Mouse (Mus musculus): ENCODE measurements at regions not wholly inside any gene's neighbourhood (a gene's known extent, or its start where the extent isn't known, plus 50 kb on each side); places are given as distances from the start of the nearest gene placed in this dataset.

GRCm38 (mm10) chrX:12891468-12891867, 129.6 kb upstream of the Med14 start:
- 0 out of 2 replicates have a peak overlapping the region, but pooled peaks have one; percentile 6 for H3K27ac ChIP-seq (ENCODE audit: insufficient read depth, low read length)

GRCm38 (mm10) chrX:12889482-12889808, 127.6 kb upstream of the Med14 start:
- Histone ChIP-seq H3K4me3 (ENCODE audit: insufficient read depth, low read length) (no peak overlapping the region), H3K27ac (ENCODE audit: insufficient read depth, low read length) (no peak overlapping the region), H3K4me1 (ENCODE audit: control insufficient read depth, insufficient read depth, low read length) (no peaks in the 10 kb centered on the region)
- TF ChIP-seq CTCF (IDR thresholded peaks at IDR 0.05; ENCODE audit: borderline replicate concordance, insufficient read depth, low read length) (no peak), POLR2A (IDR thresholded peaks at IDR 0.05; ENCODE audit: low read depth, low read length) (no peak)

More at GRCm38 (mm10) chrX:12891468-12891867, 129.6 kb upstream of the Med14 start:
- Histone ChIP-seq H3K4me3 (ENCODE audit: insufficient read depth, low read length) (no peak overlapping the region), H3K4me1 (ENCODE audit: control insufficient read depth, insufficient read depth, low read length) (no peaks in the 10 kb centered on the region)
- TF ChIP-seq CTCF (IDR thresholded peaks at IDR 0.05; ENCODE audit: borderline replicate concordance, insufficient read depth, low read length) (no peak), POLR2A (IDR thresholded peaks at IDR 0.05; ENCODE audit: low read depth, low read length) (no peak)

DNA sequence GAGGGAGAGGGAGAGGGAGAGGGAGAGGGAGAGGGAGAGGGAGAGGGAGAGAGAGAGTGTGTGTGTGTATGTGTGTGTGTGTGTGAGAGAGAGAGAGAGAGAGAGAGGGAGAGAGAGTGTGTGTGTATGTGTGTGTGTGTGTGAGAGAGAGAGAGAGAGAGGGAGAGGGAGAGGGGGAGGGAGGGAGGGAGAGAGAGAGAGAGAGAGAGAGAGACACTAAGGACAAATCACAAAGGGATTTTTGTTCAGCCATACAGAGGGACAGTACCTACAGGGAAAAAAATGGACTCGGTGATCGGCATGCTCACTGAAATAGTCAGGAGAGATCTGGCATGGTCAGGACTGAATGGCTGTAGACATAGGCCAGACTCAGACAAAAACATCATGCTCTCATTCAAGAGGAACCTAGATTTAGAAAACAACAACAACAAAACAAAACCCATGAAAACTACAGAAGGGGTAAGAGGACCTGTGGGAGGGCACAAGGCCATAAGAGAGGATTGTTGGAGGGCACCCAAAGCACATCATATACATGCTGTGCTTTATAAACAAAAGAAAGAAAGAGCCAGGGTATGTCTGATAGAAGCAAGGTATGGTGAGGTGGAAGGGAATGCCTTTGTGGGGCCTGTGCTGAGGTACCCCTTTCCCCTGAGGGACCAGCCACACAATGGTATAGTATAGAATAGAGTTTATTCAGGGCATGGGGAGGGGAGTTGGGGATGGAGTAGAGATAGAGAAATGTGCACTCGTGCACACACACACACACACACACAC, 127.0 kb upstream of the Med14 start:
- TF ChIP-seq CTCF (IDR thresholded peaks at IDR 0.05; ENCODE audit: borderline replicate concordance, insufficient read depth, low read length) (no peak), POLR2A (IDR thresholded peaks at IDR 0.05; ENCODE audit: low read depth, low read length) (no peak)
- no peaks in the 10 kb centered on the region for H3K4me1 ChIP-seq (ENCODE audit: control insufficient read depth, insufficient read depth, low read length)

DNA sequence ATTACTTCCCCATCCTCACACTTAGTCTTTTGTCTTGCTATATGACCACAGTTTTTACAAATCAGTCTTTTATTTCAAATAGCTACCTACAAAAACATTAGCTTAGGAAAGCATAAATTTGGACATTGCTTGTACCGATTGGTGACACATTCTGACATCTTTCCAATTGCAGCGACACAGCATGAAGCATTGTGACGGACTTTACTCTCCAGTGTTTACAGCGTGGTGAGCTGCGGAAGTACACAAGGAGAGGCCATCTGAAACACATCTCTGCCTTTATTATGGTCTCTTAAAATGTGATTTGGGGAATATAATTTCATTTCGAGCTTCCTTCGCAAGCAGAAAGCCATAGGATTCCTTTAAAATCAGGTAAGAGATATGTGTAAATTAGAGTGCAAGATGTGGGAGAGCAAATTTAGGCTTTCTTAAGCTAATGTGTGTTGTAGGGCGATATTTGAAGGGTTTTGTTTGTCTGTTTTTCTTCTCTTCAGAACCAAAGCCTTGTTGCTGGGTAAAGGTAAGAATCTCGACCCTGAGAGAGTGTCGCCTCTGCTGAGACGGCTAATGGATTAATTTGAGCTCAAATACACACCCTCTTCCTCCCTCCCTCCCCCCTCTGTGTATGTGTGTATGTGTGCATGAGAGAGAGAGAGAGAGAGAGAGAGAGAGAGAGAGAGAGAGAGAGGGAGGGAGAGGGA, 126.3 kb upstream of the Med14 start:
- no peak overlapping the region for H3K27ac ChIP-seq (ENCODE audit: insufficient read depth, low read length)
- no peak overlapping the region for H3K4me3 ChIP-seq (ENCODE audit: insufficient read depth, low read length)
- H3K4me1 ChIP-seq (ENCODE audit: control insufficient read depth, insufficient read depth, low read length), result no peaks in the 10 kb centered on the region
- no peak for TF ChIP-seq CTCF (IDR thresholded peaks at IDR 0.05; ENCODE audit: borderline replicate concordance, insufficient read depth, low read length)
- TF ChIP-seq POLR2A (IDR thresholded peaks at IDR 0.05; ENCODE audit: low read depth, low read length), result no peak

More for the DNA sequence above, 127.0 kb upstream of the Med14 start:
- no peak overlapping the region for H3K4me3 ChIP-seq (ENCODE audit: insufficient read depth, low read length)
- no peak overlapping the region for H3K27ac ChIP-seq (ENCODE audit: insufficient read depth, low read length)

DNA sequence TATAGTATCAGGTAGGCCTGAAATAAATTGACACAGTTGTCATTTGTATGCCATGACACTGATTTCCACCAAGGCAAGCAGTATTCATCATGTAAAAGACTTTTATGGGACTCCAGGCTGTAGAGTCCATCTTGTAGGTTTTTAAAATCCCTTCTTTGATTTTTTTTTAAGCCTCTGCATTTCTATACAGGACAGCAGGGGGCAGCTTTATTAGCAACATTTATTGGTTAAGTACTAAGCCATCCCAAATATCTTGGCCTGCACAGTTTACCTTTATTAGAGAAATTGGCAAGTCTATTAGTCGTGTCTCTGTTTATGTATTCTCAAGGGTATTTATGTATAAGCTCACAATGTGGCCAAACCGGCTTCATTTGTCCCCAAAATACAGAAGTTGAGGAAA, 125.6 kb upstream of the Med14 start:
- TF ChIP-seq CTCF (IDR thresholded peaks at IDR 0.05; ENCODE audit: borderline replicate concordance, insufficient read depth, low read length), result no peak
- TF ChIP-seq POLR2A (IDR thresholded peaks at IDR 0.05; ENCODE audit: low read depth, low read length), result no peak
- no peak overlapping the region for H3K27ac ChIP-seq (ENCODE audit: insufficient read depth, low read length)
- no peak overlapping the region for H3K4me3 ChIP-seq (ENCODE audit: insufficient read depth, low read length)
- no peaks in the 10 kb centered on the region for H3K4me1 ChIP-seq (ENCODE audit: control insufficient read depth, insufficient read depth, low read length)

DNA sequence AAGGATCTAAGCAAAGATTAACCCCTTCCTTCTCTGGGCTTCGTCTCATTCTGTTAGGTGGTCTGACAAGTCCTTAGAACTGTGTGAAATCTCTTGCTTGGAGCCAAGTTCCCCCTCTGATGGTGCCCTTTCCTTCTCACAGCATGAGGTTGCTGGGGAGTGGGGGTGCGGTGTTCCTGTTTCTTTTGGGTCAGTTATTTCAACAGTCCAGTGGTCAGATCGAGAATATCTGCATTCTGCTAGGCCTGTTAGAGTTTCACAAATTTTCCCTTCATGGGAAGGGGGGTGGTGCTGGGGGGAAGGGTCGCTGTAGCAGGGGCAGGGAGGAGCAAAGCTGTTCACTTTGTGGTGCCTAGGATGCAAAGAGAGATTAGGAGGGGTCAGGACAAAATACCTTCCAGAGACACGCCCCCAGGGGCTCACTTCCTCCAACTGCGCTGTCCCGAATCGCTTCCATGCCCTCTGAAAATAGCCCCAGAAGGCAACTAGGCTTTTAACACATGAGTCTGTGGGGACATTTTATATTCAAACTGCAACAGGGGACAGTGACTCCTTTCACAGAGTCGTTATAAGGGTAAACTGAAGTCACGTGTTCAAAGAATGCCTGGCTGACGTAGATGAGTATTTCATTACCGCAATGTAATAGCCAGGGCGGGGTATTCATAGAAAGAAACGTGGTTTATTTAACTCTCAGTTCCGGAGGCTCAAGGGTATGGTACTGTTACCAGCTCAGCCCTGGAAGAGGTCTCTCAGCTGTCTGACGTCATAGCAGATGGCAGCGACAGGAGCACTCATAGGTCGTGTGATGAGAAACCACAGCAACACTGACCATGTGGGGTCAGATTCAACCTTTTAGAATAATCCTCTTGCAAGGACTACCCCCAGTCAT, 124.5 kb upstream of the Med14 start:
- no peak for TF ChIP-seq POLR2A (IDR thresholded peaks at IDR 0.05; ENCODE audit: low read depth, low read length)
- no peak for TF ChIP-seq CTCF (IDR thresholded peaks at IDR 0.05; ENCODE audit: borderline replicate concordance, insufficient read depth, low read length)
- no peaks in the 10 kb centered on the region for H3K4me1 ChIP-seq (ENCODE audit: control insufficient read depth, insufficient read depth, low read length)
- H3K27ac ChIP-seq (ENCODE audit: insufficient read depth, low read length), result no peak overlapping the region
- no peak overlapping the region for H3K4me3 ChIP-seq (ENCODE audit: insufficient read depth, low read length)

- H3K4me1 ChIP-seq (ENCODE audit: control insufficient read depth, insufficient read depth, low read length), result no peaks in the 10 kb centered on the region
- no peak overlapping the region for H3K4me3 ChIP-seq (ENCODE audit: insufficient read depth, low read length)
- no peak overlapping the region for H3K27ac ChIP-seq (ENCODE audit: insufficient read depth, low read length)
- TF ChIP-seq CTCF (IDR thresholded peaks at IDR 0.05; ENCODE audit: borderline replicate concordance, insufficient read depth, low read length), result no peak
- no peak for TF ChIP-seq POLR2A (IDR thresholded peaks at IDR 0.05; ENCODE audit: low read depth, low read length)
Measured at GRCm38 (mm10) chrX:12879233-12879632, 117.4 kb upstream of the Med14 start.

GRCm38 (mm10) chrX:12877506-12877905, 115.6 kb upstream of the Med14 start:
- Histone ChIP-seq H3K27ac (ENCODE audit: insufficient read depth, low read length) (no peak overlapping the region), H3K4me1 (ENCODE audit: control insufficient read depth, insufficient read depth, low read length) (no peaks in the 10 kb centered on the region), H3K4me3 (ENCODE audit: insufficient read depth, low read length) (no peak overlapping the region)
- no peak for TF ChIP-seq CTCF (IDR thresholded peaks at IDR 0.05; ENCODE audit: borderline replicate concordance, insufficient read depth, low read length)
- no peak for TF ChIP-seq POLR2A (IDR thresholded peaks at IDR 0.05; ENCODE audit: low read depth, low read length)

GRCm38 (mm10) chrX:12873698-12874144, 111.8 kb upstream of the Med14 start:
- Histone ChIP-seq H3K4me1 (ENCODE audit: control insufficient read depth, insufficient read depth, low read length) (no peaks in the 10 kb centered on the region), H3K4me3 (ENCODE audit: insufficient read depth, low read length) (no peak overlapping the region), H3K27ac (ENCODE audit: insufficient read depth, low read length) (no peak overlapping the region)
- TF ChIP-seq CTCF (IDR thresholded peaks at IDR 0.05; ENCODE audit: borderline replicate concordance, insufficient read depth, low read length) (peak; percentile 50; the same call in 1 of the 2 replicates), POLR2A (IDR thresholded peaks at IDR 0.05; ENCODE audit: low read depth, low read length) (no peak)
